Mouse (Mus musculus) adrenal gland, postnatal 4 days (tissue): ENCODE measurements at regions not wholly inside any gene's neighbourhood (a gene's known extent, or its start where the extent isn't known, plus 50 kb on each side); places are given as distances from the start of the nearest gene placed in this dataset.

Experiments used
- DNase-seq, 2 experiments: peaks; one replicate each; pipeline ENCODE4 v3.0.0; 2021 to 2022; ENCODE audit warnings: low spot score in 2 of 2, mixed read lengths in 2 of 2

GRCm38 (mm10) chr13:103683169-103683568 lies 91.2 kb downstream of the Srek1 start:
- DNase-seq: no peak

- no peak for DNase-seq
Measured at GRCm38 (mm10) chr13:103680740-103681139, 93.7 kb downstream of the Srek1 start.

- no peak for DNase-seq
Measured at GRCm38 (mm10) chr13:103680052-103680451, 94.4 kb downstream of the Srek1 start.

GRCm38 (mm10) chr13:103676831-103677230 lies 97.6 kb downstream of the Srek1 start:
- no peak for DNase-seq

GRCm38 (mm10) chr13:103676221-103676620 lies 98.2 kb downstream of the Srek1 start:
- DNase-seq: no peak

GRCm38 (mm10) chr13:103670611-103671010 lies 103.8 kb downstream of the Srek1 start:
- DNase-seq: no peak

GRCm38 (mm10) chr13:103669856-103670255 lies 104.6 kb downstream of the Srek1 start:
- DNase-seq: no peak

GRCm38 (mm10) chr13:103667749-103668148 lies 106.7 kb downstream of the Srek1 start:
- DNase-seq: no peak

GRCm38 (mm10) chr13:103660248-103660996 lies 114.0 kb downstream of the Srek1 start:
- no peak for DNase-seq

- no peak for DNase-seq
Measured at GRCm38 (mm10) chr13:103655966-103656365, 118.4 kb downstream of the Srek1 start.

GRCm38 (mm10) chr13:103653216-103653615 lies 121.2 kb downstream of the Srek1 start:
- no peak for DNase-seq

- DNase-seq: no peak
Measured at GRCm38 (mm10) chr13:103649383-103649782, 125.0 kb downstream of the Srek1 start.

- DNase-seq: no peak
Measured at GRCm38 (mm10) chr13:103648016-103648415, 126.4 kb downstream of the Srek1 start.

- DNase-seq: no peak
Measured at GRCm38 (mm10) chr13:103646035-103646434, 128.4 kb downstream of the Srek1 start.

GRCm38 (mm10) chr13:103643993-103644722 lies 130.2 kb downstream of the Srek1 start:
- no peak for DNase-seq

GRCm38 (mm10) chr13:103643486-103643885 lies 130.9 kb downstream of the Srek1 start:
- no peak for DNase-seq

- DNase-seq: no peak
Measured at GRCm38 (mm10) chr13:103642542-103643375, 131.6 kb downstream of the Srek1 start.

- no peak for DNase-seq
Measured at GRCm38 (mm10) chr13:103638038-103638437, 136.4 kb downstream of the Srek1 start.

GRCm38 (mm10) chr13:103637414-103637813 lies 137.0 kb downstream of the Srek1 start:
- no peak for DNase-seq

- DNase-seq: no peak
Measured at GRCm38 (mm10) chr13:103636595-103636994, 137.8 kb downstream of the Srek1 start.

- DNase-seq: no peak
Measured at GRCm38 (mm10) chr13:103623810-103624209, 150.6 kb downstream of the Srek1 start.

- no peak for DNase-seq
Measured at GRCm38 (mm10) chr13:103623319-103623718, 151.1 kb downstream of the Srek1 start.
